Mouse (Mus musculus) embryonic fibroblast, embryonic 13.5 days (primary cell): ENCODE measurements around the gene Ifnz.
"Not testable (repeated sequence)": the region's sequence is repeated elsewhere in the genome, so short reads cannot be mapped to it uniquely, and the experiment has no call there.

ENCODE experiments used
- CTCF ChIP-seq: IDR thresholded peaks from 2 replicates; pipeline ENCODE4 v1.5.1; 2011; ENCODE audit warnings: mild to moderate bottlenecking, control low read depth, low read length, moderate library complexity, borderline replicate concordance; ENCODE audit not compliant: insufficient read depth
- POLR2A ChIP-seq: IDR thresholded peaks from 2 replicates; pipeline ENCODE4 v1.6.1; 2011; ENCODE audit warnings: low read depth, mild to moderate bottlenecking, control low read depth, low read length, moderate library complexity

DNA sequence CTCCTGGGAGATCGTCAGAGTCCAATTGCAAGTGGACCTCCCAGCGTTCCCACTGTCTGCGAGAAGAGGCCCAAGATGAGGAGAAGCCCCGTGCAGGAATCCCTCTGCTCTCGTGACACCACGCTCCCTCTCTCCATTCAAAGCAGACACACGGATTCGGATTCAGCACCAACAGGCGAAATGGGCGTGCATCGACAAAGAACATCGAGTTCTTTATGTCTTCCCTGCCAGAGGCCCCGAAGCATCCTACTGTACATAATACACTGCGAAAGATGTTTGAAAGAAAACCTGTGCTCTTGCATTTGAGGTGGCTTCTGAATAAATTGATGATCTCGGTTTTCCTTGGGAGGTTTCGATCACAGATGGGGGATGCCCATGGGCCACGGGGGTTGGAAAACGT is 1.6 kb upstream of the Ifnz start:
- TF ChIP-seq POLR2A, CTCF: not testable (repeated sequence)
